Mouse (Mus musculus) brain, adult 2 months (tissue): ENCODE data around the gene Pld5.
"Not testable (repeated sequence)": the region's sequence is repeated elsewhere in the genome, so short reads cannot be mapped to it uniquely, and the experiment has no call there.

Experiments used
- DNase-seq: peaks from one replicate; pipeline ENCODE4 v3.0.0; 2011; ENCODE audit warnings: low read depth, low spot score

Pld5 gene

DNA sequence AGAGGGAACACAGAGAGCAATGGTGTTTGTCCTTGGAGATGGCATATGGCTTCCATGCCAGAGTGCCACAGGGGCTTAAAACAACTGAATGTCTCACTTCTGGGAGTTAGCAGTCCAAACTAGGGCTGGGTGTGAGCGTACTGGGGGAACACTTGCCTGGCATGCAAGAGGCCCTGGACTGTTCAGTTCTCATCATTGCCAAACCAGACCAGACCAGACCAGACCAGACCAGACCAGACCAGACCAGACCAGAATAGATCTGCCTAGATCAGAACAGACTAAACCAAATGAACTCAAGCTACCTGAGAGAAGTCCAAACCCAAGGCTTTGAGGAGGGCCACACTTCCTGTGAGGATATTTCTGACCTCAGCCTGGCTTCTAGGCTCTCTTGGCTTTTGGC, 228.7 kb downstream of the Pld5 start:
- DNase-seq = no peak

DNA sequence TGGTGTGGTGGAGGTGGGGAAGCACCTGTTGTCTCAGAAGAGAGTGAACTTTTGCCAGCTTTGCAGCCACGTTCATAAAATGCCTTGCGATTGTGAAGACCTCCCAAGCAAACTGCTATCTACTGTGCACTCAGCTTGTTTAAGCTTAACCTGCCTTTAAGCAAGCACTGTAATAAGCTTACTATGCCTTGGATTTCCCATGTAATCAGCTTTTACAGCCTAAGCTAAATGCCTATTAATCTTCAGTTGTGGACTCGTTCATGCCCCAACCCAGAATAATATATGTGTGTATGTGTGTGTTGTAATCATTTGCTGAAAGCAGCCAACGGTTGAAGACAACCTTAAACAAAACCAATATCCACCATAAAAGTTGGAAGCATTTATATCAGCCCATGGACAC, 232.1 kb downstream of the Pld5 start:
- DNase-seq = no peak

DNA sequence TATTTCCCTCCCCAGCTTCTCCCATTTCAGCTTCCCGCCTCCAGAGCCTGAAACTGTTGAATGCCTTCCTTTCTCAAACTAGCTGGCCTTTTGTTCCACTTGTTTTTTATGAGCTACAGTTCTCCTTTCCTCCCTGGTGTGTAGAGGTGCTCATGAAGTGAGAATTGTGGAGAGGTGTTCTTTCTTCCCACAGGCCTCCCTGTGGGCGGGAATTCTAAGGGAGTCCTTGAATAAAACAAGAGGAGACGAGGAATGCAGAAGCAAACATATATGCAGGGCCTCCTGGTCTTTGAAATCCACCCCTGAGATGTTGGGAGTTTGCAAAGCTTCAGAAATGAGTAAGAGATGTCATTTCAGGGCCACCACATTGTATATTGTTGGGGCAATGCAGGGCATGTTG, 235.2 kb downstream of the Pld5 start:
- DNase-seq = no peak

GRCm38 (mm10) chr1:176036028-176036427, 239.1 kb downstream of the Pld5 start:
- DNase-seq = no peak

GRCm38 (mm10) chr1:176034699-176035098, 240.4 kb downstream of the Pld5 start:
- peak; percentile 84 for DNase-seq

- no peak for DNase-seq
Observed at GRCm38 (mm10) chr1:176033698-176034097, 241.4 kb downstream of the Pld5 start.

DNA sequence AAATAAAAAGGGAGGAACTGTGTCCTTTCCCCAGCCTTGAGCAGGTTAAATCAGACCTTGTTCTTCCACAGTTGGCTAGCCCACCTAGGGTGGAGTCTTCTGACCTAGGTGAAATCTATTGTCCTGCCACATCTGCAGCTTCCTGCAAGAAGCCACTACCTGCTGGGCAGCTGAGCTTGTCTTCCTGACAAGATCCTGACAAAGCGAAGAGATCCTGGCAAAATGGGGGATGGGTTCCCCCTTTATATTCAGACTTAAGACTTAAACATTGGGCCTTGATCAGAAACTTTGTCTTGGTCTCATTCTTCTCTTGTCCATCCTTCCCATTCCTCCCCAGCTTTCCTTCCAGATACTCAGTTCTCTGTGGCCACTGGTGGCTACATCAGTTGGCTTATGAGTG, 246.0 kb downstream of the Pld5 start:
- no peak for DNase-seq

DNA sequence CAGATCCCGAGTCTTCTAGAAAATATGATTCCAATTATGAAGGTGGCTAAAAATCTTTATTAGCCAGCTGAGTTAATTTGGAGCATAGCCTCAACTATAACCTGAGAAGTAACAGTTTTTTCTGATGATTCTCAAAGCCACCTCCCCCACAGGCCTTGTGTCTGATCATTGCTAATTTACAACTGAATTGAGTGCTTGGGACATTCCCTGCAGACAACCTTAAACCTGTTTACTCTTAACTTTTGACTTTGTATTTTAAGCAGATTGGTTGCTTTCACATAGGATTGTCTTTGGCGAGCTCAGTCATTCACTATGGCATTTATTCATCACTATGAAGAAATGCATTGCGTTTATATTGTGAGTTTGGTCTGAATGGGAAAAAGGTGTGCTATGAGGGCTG, 246.7 kb downstream of the Pld5 start:
- DNase-seq = no peak

- peak; percentile 59 for DNase-seq
Observed at GRCm38 (mm10) chr1:176024501-176024900, 250.6 kb downstream of the Pld5 start.

DNA sequence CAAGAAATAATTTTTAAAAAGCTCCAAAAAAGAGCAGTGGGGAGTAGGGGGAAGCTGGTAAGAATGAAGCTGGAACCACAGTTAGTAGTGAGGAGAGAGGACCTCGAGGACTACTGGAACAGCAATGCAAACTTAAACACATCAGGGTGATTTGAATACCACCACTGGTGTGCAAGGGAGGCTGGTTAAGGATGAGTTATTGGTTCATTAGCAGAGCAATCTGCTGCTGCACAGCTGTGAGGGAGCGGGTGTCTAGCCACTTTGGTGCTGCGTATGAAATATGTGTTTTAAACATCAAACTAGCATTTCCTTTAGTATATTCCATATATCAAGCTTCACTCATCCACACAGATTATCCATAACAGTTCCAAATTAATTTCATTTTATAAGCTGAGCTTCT, 256.6 kb downstream of the Pld5 start:
- DNase-seq = no peak

- peak; percentile 81 for DNase-seq
Observed at GRCm38 (mm10) chr1:176016076-176016475, 259.0 kb downstream of the Pld5 start.

DNA sequence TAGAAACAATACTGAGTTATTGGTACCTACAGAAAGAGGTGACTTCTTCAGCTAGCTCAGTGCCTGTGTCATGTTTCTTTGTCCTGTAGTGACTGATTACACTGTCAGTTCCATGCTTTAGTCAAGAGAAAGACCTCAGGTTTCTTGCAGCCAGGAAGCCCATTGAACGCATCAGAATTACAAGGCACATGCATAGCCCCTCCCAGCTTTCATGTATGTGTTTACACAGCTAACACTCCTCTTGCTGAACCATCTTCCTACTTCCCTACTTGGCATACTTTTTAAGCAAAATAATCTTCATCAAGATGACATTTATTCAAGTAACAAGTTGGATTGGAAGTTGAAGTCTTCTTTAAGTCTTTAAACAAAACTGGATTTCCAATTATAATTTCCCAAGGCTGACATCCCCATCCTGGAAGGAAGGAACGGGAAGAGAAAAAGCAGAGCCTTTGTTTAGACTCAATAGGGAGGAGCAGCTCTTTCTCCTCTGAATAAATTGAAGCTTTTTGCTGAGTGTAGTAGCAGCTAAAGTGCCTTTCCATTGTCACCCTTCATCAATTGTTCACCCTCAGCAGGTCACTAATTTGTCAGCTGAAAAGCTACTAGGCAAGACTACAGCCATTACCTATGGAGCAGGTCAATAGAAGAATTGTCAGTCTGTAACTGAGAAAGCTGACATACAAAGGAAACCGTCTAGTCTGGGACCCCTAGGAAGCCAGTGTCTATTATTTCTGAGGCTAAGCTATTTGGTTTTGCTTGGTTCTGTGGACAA, 261.4 kb downstream of the Pld5 start:
- DNase-seq = no peak

- DNase-seq = peak; percentile 54
Observed at GRCm38 (mm10) chr1:176011535-176011934, 263.6 kb downstream of the Pld5 start.

DNA sequence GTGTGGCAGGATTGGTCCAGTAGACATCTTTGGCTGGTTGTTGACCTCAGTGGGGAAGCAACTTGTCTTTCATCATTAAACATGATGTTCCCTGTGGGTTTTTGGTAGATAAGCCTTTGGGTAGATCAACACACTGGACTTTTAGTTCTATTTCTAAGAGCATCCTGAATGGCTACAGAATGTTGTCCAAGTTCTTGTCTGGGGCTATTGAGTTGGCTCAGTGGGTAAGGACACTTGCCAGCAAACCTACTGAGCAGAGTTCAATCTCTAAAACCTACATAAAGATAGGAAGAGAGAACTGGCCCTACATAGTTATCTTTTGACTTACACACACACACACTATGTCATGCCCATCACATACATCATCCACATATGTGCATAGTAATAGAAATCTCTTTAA, 264.0 kb downstream of the Pld5 start:
- peak; percentile 75 for DNase-seq

- no peak for DNase-seq
Observed at GRCm38 (mm10) chr1:176008411-176008810, 266.7 kb downstream of the Pld5 start.

DNA sequence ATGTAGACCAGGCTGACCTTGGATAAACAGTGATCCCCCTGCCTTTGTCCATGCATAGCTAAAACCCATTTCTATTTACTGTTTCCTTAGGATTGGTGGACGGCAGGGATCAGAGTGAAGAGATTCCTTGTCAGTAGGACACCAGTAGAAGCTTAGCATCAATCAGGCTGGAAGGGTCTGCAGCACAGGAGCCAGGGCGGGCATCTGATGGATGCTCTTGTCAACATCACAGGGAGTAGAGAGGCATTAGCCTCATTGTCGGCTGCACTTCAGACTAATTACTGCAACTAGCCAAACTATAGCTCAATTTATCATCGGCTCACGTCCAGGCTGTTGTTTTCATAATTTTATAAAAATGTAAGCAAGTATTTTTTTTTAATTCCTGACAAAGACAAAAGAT, 274.5 kb downstream of the Pld5 start:
- DNase-seq = no peak

DNA sequence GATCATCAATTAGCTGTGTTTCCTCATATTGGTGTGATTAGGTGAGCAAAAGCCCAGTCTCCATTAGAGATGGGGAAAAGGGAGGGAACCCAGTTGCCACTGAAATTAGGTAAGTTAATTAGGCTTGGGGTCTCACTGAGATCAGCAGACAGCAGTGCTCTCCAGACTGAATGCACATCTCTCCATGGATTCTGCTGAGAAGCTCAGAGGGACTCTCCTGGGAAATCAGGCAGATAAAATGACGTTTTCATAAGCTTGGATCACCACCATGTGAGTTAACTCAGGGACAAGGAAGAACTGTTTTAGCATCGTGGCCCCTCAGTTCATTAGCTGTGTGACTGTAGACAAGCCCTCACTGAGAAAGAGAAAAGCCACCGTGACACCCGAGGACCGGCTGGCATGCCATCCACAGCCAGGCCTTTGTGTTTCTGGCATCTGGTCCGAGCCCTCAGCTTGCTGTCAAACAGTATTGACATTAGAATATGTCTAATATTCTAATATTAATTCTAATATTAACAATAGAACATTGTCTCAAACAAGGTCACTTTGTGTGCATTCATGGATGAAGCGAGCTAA, 277.9 kb downstream of the Pld5 start:
- DNase-seq = no peak

DNA sequence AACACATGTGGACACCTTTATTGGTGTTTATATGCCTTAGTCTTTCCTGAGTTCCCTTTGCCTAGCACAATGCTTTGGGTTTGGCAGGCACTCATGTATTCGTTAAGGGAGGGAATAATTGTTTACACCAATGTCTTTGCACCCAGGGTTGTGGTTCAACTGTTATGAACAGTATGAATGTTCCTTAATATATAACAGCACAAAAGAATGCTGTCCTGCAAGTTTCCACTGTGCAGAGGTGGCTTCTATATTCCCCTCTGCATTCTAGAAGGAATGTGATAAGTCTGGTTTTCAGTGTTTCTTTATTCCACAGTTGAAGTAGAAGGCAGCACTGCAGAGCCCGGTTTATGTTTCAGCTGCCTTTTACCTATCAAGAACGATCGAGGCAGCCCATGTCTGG, 286.2 kb downstream of the Pld5 start:
- no peak for DNase-seq

DNA sequence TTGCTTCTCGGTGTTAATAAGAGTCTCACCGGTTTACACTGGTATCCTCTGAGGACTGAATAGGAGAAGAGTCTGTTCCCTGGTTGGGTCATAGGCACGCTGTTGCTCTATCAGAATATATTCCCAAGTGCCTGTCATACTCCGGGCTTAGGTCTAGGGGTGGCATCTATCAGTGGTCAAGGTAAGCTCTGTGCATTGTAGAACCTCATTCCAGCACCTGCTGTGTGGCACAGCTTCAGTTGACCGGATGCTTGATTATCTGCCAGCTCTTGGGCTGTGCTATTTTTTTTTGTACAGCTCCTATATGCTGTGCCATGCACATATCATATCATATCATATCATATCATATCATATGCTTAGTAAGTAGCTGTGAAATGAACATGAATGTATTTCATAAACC, 286.7 kb downstream of the Pld5 start:
- DNase-seq = peak; percentile 28

- not testable (repeated sequence) for DNase-seq
Observed at GRCm38 (mm10) chr1:175979014-175979413, 296.1 kb downstream of the Pld5 start, which contains the start of gene Rbm8a2. Gene Rbm8a2 (minus strand): TSS chr1:175979114.

DNA sequence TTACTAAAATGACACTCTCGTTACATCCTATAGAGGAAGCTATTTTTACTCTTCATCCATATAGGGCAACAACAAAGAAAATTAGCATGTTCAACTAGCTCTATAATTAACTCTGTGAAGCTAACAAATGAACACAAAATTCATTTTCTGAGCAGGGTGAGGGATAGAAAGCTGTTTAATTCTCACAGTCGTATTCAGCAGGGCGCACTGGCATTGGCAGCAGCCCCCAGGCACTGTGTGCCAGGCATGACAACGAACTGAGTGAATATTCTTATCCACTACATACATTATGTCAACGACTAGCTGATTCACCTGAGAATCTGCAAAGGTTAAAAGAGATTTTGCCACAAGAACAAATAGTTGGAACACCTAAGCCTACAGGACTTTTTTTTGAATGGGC, 304.4 kb downstream of the Pld5 start:
- DNase-seq = peak; percentile 47

- peak; percentile 97 for DNase-seq
Observed at GRCm38 (mm10) chr1:175967004-175967745, 307.9 kb downstream of the Pld5 start.

DNA sequence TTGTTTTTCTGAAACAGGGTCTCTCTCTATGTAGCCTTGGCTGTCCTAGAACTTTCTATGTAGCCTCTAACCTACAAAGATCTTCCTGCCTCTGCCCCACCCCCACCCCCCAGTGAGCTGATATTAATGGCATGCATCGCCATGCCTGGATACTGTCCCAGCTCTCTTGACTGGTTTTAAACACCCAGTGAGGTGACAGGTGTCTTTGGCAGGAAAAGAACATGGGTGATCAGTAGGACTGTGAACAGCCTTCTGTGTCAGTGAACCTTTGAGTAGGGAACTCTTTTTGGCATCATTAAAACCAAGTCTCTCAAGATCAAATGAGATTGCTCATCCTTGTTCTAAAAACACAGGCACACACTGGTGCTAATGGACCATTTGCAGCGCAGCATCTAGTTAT, 313.3 kb downstream of the Pld5 start:
- peak; percentile 53 for DNase-seq
